7 mouse cellular contexts compared by ENCODE assay signal in the genomic region with DNA sequence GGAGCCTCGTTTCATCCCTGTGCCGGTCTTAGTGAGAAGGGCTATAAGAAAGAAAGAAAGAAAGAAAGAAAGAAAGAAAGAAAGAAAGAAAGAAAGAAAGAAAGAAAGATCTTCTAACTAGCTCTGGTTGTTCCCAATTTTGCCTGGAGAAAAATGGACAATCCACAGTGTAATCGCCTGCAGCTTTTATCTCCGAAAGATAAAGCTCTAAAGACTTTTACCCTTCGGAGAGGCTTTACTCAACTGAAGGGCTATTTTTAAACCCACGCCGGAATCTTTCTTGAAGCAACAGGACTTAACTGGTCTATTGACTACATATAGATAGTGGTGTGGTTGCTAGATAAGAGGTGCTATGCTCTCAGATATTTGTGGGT. TPM values are rescaled to one million over a fixed set of nuclear protein-coding genes. Genes with fewer than 3 reads are reported as not detected.
DNase-seq lines count a peak whose midpoint lies in the region; ATAC-seq and TF ChIP-seq lines count a peak whose summit lies in the region.

No protein-coding gene starts in this region.

- TF ChIP-seq POLR2A in spleen, adult 2 months (IDR thresholded peaks at IDR 0.05; ENCODE audit: low read depth, low read length): no peak

- peak overlapping the region; percentile 96 for H3K9ac ChIP-seq in forebrain, embryonic 11.5 days (ENCODE audit: low read length)
- peak overlapping the region; percentile 82; the same call in 1 of the 2 replicates for H3K9ac ChIP-seq in limb, embryonic 15.5 days
- H3K9ac ChIP-seq in stomach, postnatal 0 days (ENCODE audit: low read length): peak overlapping the region; percentile 80

- no peak for TF ChIP-seq CTCF in spleen, adult 2 months (IDR thresholded peaks at IDR 0.05; ENCODE audit: extremely low read depth, insufficient read depth, insufficient read length, insufficient replicate concordance)
- TF ChIP-seq CTCF in stomach, postnatal 0 days (IDR thresholded peaks at IDR 0.05; ENCODE audit: low read depth): no peak

- WGBS in spleen, adult 2 months: under 1% methylated on average over 7 of the region's 7 CpGs
- WGBS in forebrain, embryonic 11.5 days: under 1% methylated on average over 7 of the region's 7 CpGs
- WGBS in limb, embryonic 15.5 days: 0% methylated on average over 7 of the region's 7 CpGs
- WGBS in stomach, postnatal 0 days: 3% methylated on average over 7 of the region's 7 CpGs

- H3K4me3 ChIP-seq in spleen, adult 2 months (ENCODE audit: extremely low read depth, insufficient read depth, insufficient read length): peak overlapping the region; percentile 84
- H3K4me3 ChIP-seq in forebrain, embryonic 11.5 days (ENCODE audit: low read depth, low read length): peak overlapping the region; percentile 81
- H3K4me3 ChIP-seq in limb, embryonic 15.5 days: peak overlapping the region; percentile 85
- H3K4me3 ChIP-seq in stomach, postnatal 0 days (ENCODE audit: low read depth, low read length): peak overlapping the region; percentile 76

- H3K9me3 ChIP-seq in forebrain, embryonic 11.5 days (ENCODE audit: control insufficient read depth, low read length): no peaks in the 10 kb centered on the region
- H3K9me3 ChIP-seq in limb, embryonic 15.5 days: no peaks in the 10 kb centered on the region
- no peaks in the 10 kb centered on the region for H3K9me3 ChIP-seq in stomach, postnatal 0 days (ENCODE audit: control insufficient read depth, low read length)

- peaks cover 5% of the 10 kb centered on the region; the same call in 1 of the 2 replicates for H3K4me1 ChIP-seq in spleen, adult 2 months (ENCODE audit: control insufficient read depth, insufficient read depth, insufficient read length)
- H3K4me1 ChIP-seq in forebrain, embryonic 11.5 days (replicated peaks; ENCODE audit: control insufficient read depth, insufficient read depth, low read length): peaks cover 10% of the 10 kb centered on the region; the same call in 1 of the 2 replicates
- peaks cover 33% of the 10 kb centered on the region for H3K4me1 ChIP-seq in limb, embryonic 15.5 days
- H3K4me1 ChIP-seq in stomach, postnatal 0 days (replicated peaks; ENCODE audit: control insufficient read depth, insufficient read depth): no peaks in the 10 kb centered on the region; the same call in 1 of the 2 replicates

- H3K36me3 ChIP-seq in spleen, adult 2 months (ENCODE audit: control insufficient read depth, insufficient read depth, low read length): peaks cover 5% of the 10 kb centered on the region; the same call in 1 of the 2 replicates
- H3K36me3 ChIP-seq in forebrain, embryonic 11.5 days (ENCODE audit: control insufficient read depth, insufficient read depth, low read length): no peaks in the 10 kb centered on the region
- peaks cover 10% of the 10 kb centered on the region for H3K36me3 ChIP-seq in limb, embryonic 15.5 days
- peaks cover 3% of the 10 kb centered on the region; the same call in 1 of the 2 replicates for H3K36me3 ChIP-seq in stomach, postnatal 0 days (ENCODE audit: control insufficient read depth, insufficient read depth, low read length)

- no peaks in the 10 kb centered on the region for H3K27me3 ChIP-seq in spleen, adult 2 months (ENCODE audit: control insufficient read depth, insufficient read depth, low read length)
- H3K27me3 ChIP-seq in forebrain, embryonic 11.5 days (ENCODE audit: control insufficient read depth, insufficient read depth, low read length): no peaks in the 10 kb centered on the region
- no peaks in the 10 kb centered on the region for H3K27me3 ChIP-seq in limb, embryonic 15.5 days
- no peaks in the 10 kb centered on the region for H3K27me3 ChIP-seq in stomach, postnatal 0 days (ENCODE audit: control insufficient read depth, insufficient read depth, low read length)

- ATAC-seq in forebrain, embryonic 11.5 days (replicated peaks; ENCODE audit: low FRiP score): no peak
- no peak for ATAC-seq in limb, embryonic 15.5 days (ENCODE audit: insufficient number of reproducible peaks, low FRiP score, low TSS enrichment, low read depth)
- ATAC-seq in stomach, postnatal 0 days (ENCODE audit: low FRiP score, low TSS enrichment): 0 out of 2 replicates have a peak, but pooled peaks have one; percentile 3

- H3K27ac ChIP-seq in spleen, adult 2 months (ENCODE audit: insufficient read depth, low read length): no peak overlapping the region
- H3K27ac ChIP-seq in forebrain, embryonic 11.5 days (ENCODE audit: low read depth, low read length): peak overlapping the region; percentile 82
- H3K27ac ChIP-seq in limb, embryonic 15.5 days: peak overlapping the region; percentile 95
- peak overlapping the region; percentile 90 for H3K27ac ChIP-seq in stomach, postnatal 0 days (replicated peaks)

- TF ChIP-seq EP300 in stomach, postnatal 0 days (optimal IDR thresholded peaks at IDR 0.05): no peak

- peak overlapping the region; percentile 80 for H3K4me2 ChIP-seq in forebrain, embryonic 11.5 days (ENCODE audit: low read depth, low read length, severe bottlenecking)
- H3K4me2 ChIP-seq in limb, embryonic 15.5 days: peak overlapping the region; percentile 67
- peak overlapping the region; percentile 80 for H3K4me2 ChIP-seq in stomach, postnatal 0 days (replicated peaks; ENCODE audit: low read depth)

- DNase-seq in spleen, adult 2 months (ENCODE audit: low read depth in 1 of 2, low spot score in 2 of 2): no peak
- no peak for DNase-seq in spleen, postnatal 4 days (ENCODE audit: low spot score in 2 of 2)
- DNase-seq in forebrain, embryonic 11.5 days (ENCODE audit: low spot score): no peak
- no peak for DNase-seq in stomach, postnatal 0 days (ENCODE audit: low spot score)
- no peak for DNase-seq in layer of hippocampus, adult 18-20 months (ENCODE audit: low spot score in 2 of 2)
- no peak for DNase-seq in layer of hippocampus, adult 8-10 months (ENCODE audit: low spot score in 2 of 2)

RNA-seq across cellular contexts. Expression of gene Cdca7, which starts 0.5 kb away (rescaled TPM):
- 13.2 and 13.7 TPM in 2 replicates for polyA plus RNA-seq in spleen, adult 2 months (2012; rRNA removed)
- polyA plus RNA-seq in forebrain, embryonic 11.5 days (2014; fragmentation: Nextera tagmentation; extraction: Ambion mirVana): 255 and 266 TPM in 2 replicates
- polyA plus RNA-seq in limb, embryonic 15.5 days (2015; fragmentation: Nextera tagmentation; extraction: Ambion mirVana): 113 and 119 TPM in 2 replicates
- polyA plus RNA-seq in stomach, postnatal 0 days (2015; fragmentation: Nextera tagmentation; extraction: Ambion mirVana): 40.3 and 42.7 TPM in 2 replicates
- 1 to 10 TPM; 4.7 to 5.0 TPM for total RNA-seq in layer of hippocampus, adult 18-20 months (2021)
- 1 to 10 TPM; 4.6 to 7.6 (median 6.1) TPM for total RNA-seq in layer of hippocampus, adult 8-10 months (2022)
